Mouse (Mus musculus) MN1 (cell line): Measurements from ENCODE around the gene Adam15.
A peak's percentile ranks its signal among the peaks of the same experiment; 100 is the strongest.

Source experiments
- DNase-seq: peaks from one replicate; pipeline ENCODE4 v3.0.0-alpha.2; 2016; ENCODE audit warnings: low spot score

Gene Adam15

DNA sequence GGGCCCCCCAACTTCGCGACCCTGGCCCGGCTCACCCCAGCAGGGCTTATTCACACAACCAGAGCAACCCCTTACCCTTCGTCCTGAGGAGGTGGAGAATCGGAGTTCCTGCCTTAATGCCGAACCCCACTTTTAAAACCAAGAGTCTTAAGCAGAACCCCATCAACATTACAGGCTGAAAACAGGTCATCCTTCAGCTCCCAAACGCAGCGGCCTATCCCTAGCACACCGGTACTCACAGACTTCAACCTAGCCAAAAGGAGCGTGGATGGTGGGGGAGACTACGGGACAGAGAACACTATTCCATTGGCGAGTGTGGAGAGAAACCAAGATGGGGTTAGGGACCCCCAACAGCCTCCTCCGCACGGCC lies 27.7 kb downstream of the Adam15 start:
- DNase-seq = no peak

DNA sequence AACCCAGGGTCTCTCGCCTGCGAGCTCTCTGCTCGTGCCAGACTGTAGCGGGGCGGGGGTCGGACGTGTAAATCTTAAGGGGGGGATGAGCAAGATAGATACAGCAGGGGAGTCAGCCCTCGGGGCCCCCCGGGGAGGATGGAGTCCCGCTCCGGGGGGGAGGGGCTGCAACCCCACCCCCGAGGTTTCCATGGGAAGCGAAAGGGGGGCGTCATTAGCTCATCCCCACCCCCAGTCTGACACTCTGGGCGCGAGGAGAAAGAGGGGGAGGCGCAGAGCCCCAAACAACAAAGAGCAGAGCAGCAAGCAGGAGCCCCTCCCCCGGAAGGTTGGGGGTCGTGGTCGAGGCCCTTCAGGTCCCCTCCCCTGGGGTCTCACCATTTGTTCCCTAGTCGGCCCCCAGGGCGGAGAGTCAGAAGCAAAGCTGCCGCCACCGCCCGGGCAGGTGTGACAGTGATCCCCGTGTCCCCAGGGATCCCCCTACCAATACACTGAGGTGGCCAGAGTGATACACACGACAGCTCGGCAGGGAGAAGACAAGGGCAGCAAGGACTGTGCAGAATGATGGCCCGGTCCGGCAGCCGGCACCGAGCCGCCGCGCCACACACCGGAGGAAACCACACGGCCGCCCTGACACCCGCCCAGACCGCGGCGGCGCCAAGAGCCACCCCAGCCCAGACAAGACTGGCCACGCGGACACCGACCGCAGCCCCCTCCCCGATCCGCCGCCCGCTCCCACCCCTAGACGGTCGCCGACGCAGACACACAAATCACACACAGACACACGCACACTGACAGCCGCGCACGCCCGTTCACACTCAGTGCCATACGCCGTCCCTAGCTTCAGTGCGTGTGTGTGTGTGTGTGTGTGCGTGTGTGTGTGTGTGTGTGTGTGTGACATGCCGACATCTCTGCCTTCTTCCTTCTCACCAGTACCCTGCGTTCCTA lies 28.3 kb downstream of the Adam15 start:
- no peak for DNase-seq

DNA sequence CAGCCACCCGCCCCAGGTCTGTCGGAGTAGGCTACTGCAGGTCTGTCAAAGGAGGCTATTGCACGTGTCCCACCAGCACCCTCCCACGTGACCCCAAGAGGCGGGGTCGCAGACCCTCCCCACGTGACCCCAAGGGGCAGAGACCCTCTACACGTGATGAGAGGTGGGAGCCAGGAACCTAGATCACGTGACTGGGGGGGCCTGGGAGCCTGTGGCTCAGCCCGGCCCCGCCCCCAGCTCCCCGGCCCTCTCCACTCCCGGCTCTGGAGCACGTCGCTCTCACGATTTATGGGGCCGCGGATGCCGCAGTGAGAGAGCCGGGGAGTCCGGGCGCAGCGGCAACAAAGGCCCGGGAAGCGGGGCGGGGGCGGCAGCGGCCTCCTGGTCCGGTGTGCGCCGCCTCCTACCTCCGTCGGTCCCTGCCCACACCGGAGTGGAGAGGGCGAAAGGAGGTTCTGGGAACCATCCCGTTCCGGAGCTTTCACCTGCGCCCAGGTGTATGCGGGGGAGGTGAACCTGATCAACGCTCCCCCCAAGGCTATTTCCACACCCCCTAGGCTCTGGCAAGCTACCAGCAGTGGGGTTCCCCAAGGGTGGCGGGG lies 29.1 kb downstream of the Adam15 start:
- DNase-seq = peak; percentile 80

DNA sequence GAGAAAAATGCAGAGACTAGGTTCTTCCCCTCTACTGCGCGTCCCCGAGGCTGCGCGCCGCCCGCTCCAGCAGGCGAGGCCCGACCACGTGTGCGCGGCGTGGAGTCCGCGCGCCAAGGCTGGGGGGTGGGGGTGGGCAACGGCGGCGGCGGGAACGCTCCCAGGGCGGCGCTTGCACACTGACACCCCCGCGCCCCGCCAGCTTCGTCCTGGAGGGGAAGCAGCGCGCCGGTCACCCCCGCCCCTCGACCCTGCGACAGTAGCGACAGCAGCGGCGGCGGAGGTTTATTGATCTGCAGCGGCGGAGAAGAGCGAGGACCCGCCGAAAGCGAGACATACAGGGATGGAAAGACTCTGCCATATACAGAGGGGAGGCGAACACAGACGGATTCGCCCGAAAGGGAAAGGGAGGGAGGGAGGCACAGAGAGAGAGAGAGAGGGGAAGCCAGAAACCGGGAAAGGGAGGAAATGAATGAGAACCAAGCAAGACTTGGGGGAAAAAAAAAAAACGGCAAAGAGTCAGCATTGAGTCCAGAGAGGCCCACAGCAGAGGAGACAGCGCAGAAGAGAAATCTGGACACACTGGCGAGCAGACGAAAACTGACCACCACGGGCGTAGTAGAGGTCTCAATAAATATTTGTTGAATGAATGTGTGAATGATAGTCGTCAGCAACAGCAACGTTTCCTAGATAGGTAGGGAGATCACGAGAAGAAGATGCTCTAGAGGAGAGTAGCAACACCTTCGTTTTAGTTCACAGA lies 30.0 kb downstream of the Adam15 start:
- no peak for DNase-seq

DNA sequence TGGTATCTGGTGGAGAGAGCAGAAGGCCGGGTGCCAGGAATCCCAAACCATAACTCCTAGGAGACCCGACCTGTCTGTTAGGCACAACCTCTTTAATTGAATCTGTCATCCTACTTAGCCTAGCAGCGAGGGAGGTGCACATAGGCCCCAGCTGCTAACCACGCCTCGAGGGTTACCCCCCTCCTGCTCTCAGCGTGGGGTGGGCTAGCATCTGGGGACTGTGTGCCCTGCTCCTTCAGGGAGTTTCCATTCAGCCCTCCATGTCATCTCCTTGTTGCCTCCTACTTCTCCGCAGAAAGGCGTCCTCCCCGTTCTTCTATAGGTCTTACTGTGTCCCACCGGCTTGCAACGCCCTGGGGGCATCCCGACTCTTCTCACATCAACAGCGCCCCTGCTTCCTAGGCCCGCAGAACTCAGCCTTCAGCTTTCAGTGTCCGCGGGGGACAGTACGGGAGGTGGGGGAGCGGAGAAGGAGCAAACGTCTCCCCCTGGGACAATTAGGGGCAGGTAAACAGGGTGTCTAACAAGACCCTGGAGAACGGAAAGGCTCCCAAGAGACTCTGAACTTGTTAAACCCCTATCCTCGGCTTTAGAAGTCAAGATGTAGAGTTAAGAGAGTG lies 30.7 kb downstream of the Adam15 start:
- no peak for DNase-seq

DNA sequence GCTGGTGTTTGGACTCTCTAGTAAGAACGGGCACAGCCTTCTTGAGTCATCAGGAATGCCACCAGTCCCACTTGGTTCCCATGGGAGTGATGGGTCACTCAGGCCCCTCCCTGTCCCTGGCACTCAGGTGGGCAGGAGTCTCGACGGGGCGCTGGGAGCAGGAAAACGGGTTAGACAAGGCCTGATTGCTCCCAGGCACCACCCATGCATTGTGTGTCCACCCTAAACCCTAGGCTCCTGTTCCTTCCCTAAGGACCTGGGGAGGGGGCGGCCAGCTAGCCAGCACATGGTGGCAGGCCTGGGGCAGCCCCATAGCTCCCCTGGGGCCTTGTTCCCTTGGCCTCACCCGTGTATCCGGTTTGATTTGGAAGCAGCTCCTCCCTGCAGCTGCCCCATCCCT lies 31.5 kb downstream of the Adam15 start:
- no peak for DNase-seq

DNA sequence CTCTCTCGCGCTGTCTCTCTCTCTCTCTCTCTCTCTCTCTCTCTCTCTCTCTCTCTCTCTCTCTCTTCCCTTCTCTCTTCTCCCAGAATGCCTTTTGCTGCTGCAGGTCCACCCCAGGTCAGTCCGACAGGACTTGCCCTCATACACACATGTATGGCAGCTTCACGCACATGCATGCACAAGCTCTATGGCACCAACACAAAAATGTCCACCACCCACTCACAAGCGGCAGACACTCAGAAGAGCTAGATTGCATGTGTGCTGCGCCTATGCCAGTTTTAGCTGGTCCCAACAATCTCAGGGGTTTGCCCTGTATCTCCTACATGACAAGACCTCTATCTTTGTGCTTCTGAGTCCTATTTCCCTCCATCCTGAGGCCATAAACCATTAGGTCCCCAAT lies 32.5 kb downstream of the Adam15 start:
- no peak for DNase-seq

DNA sequence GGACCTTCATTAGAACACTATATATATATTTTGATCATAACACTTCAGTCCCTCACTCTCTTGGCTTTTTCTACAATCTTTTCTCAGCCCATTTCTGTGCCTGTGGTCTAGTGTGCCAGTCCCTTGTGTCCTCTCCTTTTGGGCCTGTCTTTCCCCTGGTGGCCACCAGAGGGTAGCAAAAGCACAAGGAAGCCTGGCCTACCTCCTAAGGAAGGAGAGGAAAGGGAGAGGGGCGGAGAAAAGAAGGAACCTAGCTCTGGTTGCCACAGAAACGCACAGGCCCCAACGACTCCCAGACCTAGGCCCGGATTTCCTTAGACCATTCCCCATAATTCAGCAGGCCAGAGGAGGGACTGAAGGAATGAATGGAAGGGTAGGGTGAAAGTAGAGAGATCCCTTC lies 33.0 kb downstream of the Adam15 start:
- peak; percentile 92 for DNase-seq

DNA sequence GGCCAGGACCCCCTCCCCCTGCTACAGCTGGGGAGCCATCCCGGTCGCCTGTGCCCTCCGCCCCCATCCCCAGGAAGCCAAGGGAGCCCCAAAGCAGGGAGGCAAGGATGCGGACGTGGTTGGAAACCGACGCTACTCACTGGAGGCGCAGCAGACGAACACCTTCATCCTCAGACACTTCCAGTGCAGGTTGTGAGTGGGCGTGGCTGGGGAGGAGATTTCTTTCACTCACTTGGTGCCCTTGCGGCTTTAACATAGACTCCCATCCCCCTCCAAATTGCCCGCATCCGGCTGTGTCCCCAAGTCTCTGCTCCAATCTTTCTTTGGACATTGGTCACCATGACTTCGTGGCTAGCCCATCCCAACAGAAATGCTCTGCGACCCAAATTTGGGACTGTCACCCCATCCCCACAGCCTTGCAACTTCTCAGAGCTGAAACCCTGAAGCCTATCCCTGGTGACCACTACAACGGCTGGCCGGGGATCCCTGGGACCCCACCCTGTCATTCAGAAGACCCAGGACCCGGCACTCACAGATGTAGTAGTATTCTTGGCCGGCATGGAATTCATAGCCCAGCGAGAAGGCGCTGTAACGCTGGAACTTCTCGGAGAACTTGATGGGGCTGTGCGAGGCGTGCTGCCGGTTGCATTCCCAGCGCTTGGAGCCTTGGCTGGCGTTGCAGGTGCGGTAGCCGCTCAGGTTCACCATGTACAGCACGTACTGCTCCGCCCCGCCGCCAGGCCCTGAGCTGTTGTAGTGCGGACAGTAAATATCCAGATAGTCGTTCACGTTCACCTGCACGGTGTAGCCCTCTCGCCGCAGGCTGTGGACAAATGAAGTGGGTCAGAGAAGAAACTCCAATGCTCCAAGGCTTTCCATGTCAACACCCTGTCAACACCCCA lies 33.6 kb downstream of the Adam15 start:
- no peak for DNase-seq

DNA sequence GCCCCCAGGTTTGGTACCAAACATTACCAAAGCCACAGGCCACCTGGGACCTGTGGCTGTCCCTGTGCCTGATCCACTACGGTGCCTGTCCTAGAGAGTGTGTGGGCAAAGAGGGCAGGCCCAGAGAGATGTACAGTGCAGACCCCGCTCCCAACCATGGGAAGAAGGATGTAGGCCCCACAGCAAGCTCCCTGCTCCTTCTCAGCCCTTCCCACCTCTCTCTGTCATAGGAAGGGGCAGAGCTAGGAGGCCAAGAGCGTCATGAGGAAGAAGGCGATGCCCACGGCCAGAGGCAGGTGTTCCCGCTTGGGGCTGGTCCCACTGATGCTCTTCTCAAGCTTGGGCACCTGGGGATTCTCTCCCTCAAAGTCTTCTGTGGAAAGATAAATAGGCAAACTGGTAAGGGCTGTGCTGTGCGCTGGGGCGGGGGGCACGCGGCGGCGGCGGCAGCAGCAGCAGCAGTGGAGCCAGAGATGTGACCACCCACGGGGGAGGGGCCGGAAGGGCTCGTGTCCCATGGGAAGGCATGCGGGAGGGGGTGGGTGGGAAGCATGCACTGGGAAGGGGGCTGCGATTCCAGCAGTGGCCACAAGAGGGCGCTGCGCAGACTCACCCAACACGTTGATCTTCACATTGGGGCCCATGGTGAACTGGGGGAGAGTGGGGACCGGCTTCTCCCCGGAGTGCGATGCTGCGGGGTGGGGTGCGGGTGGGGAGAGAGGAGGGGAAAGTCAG lies 34.4 kb downstream of the Adam15 start:
- DNase-seq = peak; percentile 92

DNA sequence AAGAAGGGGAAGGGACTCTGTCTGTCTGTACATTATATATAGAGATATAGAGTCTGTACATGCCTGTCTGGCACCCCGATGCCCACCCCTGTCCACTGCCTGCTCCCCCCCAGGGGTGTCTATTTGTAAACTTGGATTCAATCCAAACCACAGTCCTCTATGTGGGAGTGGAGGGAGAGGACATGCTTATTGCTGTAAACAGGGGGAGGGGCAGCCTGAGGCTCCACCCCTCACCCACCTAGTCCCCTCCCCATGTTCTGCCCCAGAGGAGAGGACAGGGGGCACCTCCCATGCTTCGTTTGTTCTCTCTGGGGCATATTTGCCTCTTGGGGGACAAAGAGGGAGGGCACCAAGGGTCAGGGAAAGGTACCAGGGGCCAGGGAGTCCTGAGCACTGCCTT lies 35.0 kb downstream of the Adam15 start:
- DNase-seq = no peak

DNA sequence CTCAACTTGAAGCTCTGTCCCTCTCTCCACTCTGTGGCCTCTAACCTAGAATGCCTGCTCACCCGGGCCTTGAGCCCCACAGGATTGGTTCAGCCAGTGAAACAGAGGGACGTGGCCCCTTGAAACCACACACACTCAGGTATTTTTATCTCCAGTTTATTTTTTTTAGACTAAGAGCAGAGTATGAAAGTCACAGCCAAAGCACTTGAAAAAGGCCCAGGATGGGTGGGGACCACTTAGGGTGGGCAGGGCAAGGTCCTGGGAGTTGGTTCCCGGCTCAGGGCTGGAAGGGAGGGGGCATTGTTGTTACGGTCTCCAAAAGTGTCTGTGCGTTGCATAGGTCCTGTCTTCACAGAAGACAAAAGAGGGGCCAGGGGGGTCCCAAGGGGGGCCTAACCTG lies 35.5 kb downstream of the Adam15 start:
- no peak for DNase-seq

DNA sequence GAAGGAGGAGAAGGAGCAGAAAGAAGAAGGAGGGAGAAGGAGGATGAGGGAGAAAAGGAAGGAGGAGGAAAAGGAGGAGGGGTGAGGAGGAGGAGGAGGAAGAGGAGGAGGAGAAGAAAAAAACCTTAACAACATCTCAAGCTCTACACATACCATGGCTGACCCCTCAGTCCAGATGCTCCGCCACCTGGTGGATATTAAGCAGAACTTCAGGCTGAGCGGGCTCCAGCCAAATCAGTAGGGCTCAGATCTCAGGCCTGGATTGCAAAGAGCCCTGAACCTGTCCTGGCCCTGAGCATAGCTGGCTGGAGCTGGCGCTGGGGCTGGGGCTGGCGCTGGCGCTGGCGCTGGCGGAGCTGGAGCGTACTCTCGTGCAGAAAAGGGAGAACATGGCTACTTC lies 41.7 kb downstream of the Adam15 start:
- peak; percentile 88 for DNase-seq

DNA sequence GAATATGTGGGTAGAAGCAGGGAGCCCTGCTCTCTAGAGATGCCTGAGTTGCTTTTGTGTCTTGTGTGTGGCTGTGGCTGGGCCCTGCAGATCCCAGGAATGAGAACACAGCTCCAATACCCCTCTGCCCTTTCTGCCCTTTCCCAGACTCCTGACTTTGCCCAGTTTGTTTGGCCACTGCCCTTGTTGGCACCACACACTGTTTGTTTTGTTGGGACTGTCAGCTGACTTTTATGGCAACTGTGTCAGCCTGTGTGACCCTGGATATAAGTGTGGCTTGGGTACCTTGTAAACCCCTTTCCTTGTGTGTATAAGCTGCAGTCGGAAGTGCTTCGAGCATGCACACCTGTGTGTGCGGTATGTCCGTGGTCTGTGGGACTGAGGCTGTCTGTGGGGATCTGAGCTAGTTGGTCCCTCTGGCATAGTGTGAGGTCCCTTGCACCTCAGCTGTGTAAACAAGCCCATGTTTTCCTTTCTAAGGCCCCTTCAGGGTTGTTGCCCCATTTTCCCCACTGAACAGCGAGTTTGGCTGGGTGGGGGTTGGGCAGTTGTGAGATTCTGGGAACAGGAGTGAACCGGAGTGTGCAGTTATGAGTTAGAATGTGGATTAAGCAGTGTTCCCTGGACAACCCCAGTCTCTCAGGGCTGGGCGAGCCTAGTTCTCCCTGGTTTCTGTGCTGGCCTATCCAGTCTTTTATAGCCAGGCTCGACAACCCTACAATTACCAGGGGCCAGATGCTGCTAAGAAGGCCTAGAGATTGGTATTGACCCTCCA lies 44.1 kb downstream of the Adam15 start:
- DNase-seq = no peak

DNA sequence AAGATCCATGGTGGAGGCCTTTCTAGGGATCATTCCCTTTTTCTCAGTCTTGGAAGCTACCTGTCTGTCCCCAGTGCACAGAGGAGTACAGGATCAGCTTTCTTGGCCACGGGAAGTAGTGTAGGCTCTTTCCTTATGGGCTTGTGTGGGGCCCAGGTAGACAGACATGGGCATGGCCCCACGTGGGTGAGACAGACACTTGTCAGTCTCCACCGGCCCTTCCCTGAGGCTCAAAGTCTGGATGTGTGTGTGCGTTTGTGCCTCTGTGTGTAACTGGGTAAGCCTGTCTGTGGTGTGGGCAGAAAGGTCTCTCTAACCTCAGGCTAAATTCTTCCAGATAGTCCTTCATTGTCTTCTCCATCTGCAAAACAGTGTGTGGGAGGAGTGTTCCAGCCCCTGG lies 44.7 kb downstream of the Adam15 start:
- DNase-seq = no peak

DNA sequence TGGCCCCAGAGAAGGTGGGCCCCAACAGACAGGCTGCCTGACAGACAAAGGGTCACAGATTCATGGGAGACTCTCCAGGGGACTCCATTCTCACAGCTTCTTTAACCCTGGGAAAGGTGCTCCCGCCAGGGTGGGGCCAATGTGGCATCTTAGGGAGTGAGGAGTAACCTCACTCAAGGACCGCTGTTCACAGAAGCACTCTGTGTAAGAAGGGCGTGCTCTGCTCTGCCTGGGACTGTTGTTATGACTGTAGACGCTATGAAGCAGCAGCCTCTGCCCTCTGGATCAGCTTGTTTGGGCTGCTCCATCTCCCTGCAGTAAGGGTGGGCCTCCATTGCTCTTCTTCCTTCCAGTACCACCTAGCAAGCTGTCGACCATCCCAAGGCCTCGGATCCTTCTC lies 45.4 kb downstream of the Adam15 start:
- DNase-seq = no peak

DNA sequence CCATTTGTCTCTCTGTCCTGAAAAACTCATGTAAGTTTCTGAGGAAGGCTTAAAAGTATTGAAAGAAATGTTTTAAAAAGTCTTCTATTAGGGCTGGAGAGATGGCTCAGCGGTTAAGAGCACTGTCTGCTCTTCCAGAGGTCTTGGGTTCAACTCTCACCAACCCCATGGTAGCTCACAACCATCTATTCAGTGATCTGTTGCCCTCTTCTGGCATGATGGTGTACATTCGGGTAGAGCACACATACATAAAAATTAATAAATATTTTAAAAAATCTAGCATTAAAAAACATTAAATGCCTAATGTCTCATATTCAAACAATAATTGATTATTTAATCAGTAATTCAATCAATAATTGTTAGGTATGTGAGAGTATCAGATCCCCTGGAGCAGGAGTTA lies 49.3 kb downstream of the Adam15 start:
- no peak for DNase-seq

DNA sequence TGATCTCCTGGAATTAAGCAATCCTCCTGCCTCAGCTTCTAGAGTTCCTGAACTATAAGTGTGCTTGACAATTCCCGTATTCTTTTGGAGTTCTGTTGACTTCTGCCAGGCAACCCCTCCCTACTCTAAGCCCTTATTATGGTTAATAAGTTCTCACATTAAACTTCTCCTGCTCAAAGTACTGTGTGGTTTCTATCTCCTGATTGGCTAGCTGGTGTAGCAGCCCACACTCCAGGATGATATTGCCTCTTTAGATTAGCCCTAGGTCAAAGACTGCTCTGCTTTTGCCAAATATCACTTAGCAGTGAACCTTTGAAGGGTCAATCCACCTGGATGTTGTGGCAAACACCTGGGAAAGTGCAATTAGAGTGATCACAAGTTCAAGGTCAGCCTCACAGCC lies 49.7 kb downstream of the Adam15 start:
- DNase-seq = no peak

DNA sequence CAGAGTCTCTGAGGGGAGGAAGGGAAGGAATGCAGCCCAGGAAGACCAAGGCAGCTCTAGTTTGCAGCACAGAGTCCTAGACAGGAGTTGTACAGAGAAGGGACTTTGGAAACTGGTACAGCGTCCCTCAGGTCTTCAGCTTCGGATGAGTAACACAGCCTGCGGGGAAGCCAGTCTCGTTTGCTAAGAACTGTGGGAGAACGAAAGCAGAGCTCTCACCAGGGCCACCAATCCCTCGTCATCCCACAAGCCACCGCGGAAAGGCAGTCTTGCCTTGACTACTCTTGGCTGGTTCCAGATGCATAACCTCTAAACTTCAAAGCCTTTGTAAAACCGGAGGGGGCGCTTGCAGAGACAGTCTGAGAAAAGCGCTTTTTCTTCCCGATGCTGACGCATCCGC lies 50.3 kb downstream of the Adam15 start:
- no peak for DNase-seq

DNA sequence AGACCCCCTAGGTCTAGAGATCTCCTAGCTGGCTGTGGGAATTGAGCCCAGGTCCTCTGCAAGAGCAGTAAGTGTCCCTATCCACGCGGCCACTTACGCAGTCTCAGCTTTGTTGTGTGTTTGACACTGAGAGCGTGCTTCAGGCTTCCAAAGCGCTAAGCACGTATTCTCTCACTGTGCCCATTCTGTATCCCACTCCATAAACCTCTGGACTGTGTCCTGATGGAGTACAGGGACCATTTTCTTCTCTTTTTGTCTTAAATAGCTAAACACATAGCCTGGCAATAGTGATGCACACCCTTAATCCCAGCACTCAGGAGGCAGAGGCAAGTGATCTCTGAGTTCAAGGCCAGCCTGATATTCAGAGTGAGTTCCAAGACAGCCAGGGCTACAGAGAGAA lies 50.9 kb downstream of the Adam15 start:
- DNase-seq = no peak
